Mouse (Mus musculus) limb, embryonic 12.5 days (tissue): ENCODE data around the gene Smad3. TPM values are rescaled to one million over a fixed set of nuclear protein-coding genes. Genes with fewer than 3 reads are reported as not detected.

Experiments used
- ATAC-seq: fragments of 200-750 bp; cut with Nextera tagmentation; 2 replicates; pipeline ENCODE4 v1.8.0; 2017; ENCODE audit warnings: low read depth, moderate TSS enrichment; ENCODE audit not compliant: insufficient number of reproducible peaks, insufficient read depth, low FRiP score, low TSS enrichment
- H3K27ac ChIP-seq: fragments of 300-500 bp; sonication (generic); 2 replicates; pipeline ENCODE4 v1.5.1; 2016; ENCODE audit warnings: mild to moderate bottlenecking, moderate library complexity
- H3K27me3 ChIP-seq: fragments of 300-500 bp; sonication (generic); 2 replicates; pipeline ENCODE4 v1.6.1; 2016; ENCODE audit warnings: mild to moderate bottlenecking, moderate library complexity
- H3K36me3 ChIP-seq: fragments of 300-500 bp; sonication (generic); 2 replicates; pipeline ENCODE4 v1.6.1; 2016; ENCODE audit warnings: mild to moderate bottlenecking, moderate library complexity
- H3K4me1 ChIP-seq: fragments of 300-500 bp; sonication (generic); replicated peaks from 2 replicates; pipeline ENCODE4 v1.6.1; 2016
- H3K4me2 ChIP-seq: fragments of 300-500 bp; sonication (generic); 2 replicates; pipeline ENCODE4 v1.6.1; 2016; ENCODE audit warnings: mild to moderate bottlenecking, moderate library complexity
- H3K4me3 ChIP-seq: fragments of 300-500 bp; sonication (generic); replicated peaks from 2 replicates; pipeline ENCODE4 v1.5.1; 2016; ENCODE audit warnings: mild to moderate bottlenecking
- H3K9ac ChIP-seq: fragments of 300-500 bp; sonication (generic); replicated peaks from 2 replicates; pipeline ENCODE4 v1.6.1; 2016; ENCODE audit warnings: mild to moderate bottlenecking, moderate library complexity
- H3K9me3 ChIP-seq: fragments of 300-500 bp; sonication (generic); 2 replicates; pipeline ENCODE4 v1.6.1; 2016; ENCODE audit warnings: mild to moderate bottlenecking, moderate library complexity
- WGBS: fragments of 180-500 bp; shearing (Covaris S2); methylation state at CpG from one replicate; pipeline ENCODE4 v1.1.7; 2016; 5-methylcytosine and 5-hydroxymethylcytosine counted together
- polyA plus RNA-seq: library from polyadenylated mRNA; unstranded; fragments of >200 nt; fragmentation: Nextera tagmentation; extraction: Ambion mirVana; gene quantifications from 2 replicates; pipeline ENCODE4 v1.2.1, GENCODE M21; 2016

Smad3 gene
- polyA plus RNA-seq, 1 experiment from 2014 or later: 39.9 TPM

GRCm38 (mm10) chr9:63647581-63648519, 109.9 kb downstream of the Smad3 start:
- no peak for ATAC-seq
- H3K4me3 ChIP-seq: no peak overlapping the region
- peaks cover 26% of the 10 kb centered on the region for H3K4me1 ChIP-seq
- H3K36me3 ChIP-seq: peaks cover 91% of the 10 kb centered on the region
- no peak overlapping the region for H3K9ac ChIP-seq
- 83% methylated on average over 9 of the region's 9 CpGs for WGBS
- H3K27me3 ChIP-seq: no peaks in the 10 kb centered on the region
- no peaks in the 10 kb centered on the region for H3K9me3 ChIP-seq
- peak overlapping the region; percentile 8; the same call in 1 of the 2 replicates for H3K27ac ChIP-seq
- H3K4me2 ChIP-seq: no peak overlapping the region

DNA sequence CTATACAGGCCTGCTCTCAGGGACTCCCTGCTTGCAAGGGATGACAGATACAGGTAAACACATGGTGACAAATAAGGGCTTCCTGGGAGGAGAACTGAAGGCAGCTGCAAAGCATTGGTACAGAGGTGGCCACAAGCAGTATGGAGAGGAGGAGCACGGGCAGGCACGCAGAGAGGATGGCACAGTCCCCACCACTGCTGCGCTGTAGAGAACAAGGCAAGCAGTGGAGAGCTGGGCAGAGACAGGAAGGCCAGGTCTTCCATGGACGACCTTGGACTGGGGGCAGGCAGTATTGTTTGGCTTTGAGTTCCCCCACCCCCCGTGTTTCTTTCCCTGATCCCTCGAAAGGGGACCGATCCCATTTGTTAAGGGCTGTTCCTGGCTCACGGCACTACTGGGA, 112.7 kb downstream of the Smad3 start:
- ATAC-seq: no peak
- Histone ChIP-seq H3K9ac (no peak overlapping the region), H3K4me1 (no peaks in the 10 kb centered on the region), H3K36me3 (peaks cover 80% of the 10 kb centered on the region), H3K4me3 (no peak overlapping the region), H3K4me2 (no peak overlapping the region), H3K9me3 (no peaks in the 10 kb centered on the region), H3K27ac (no peak overlapping the region), H3K27me3 (no peaks in the 10 kb centered on the region)
- WGBS: 83% methylated on average over 8 of the region's 8 CpGs

GRCm38 (mm10) chr9:63644011-63644410, 113.8 kb downstream of the Smad3 start:
- no peak overlapping the region for H3K4me2 ChIP-seq
- no peak overlapping the region for H3K4me3 ChIP-seq
- no peaks in the 10 kb centered on the region for H3K4me1 ChIP-seq
- no peaks in the 10 kb centered on the region for H3K9me3 ChIP-seq
- no peak overlapping the region for H3K27ac ChIP-seq
- 92% methylated on average over 6 of the region's 6 CpGs for WGBS
- ATAC-seq: no peak
- no peak overlapping the region for H3K9ac ChIP-seq
- no peaks in the 10 kb centered on the region for H3K27me3 ChIP-seq
- peaks cover 77% of the 10 kb centered on the region for H3K36me3 ChIP-seq

DNA sequence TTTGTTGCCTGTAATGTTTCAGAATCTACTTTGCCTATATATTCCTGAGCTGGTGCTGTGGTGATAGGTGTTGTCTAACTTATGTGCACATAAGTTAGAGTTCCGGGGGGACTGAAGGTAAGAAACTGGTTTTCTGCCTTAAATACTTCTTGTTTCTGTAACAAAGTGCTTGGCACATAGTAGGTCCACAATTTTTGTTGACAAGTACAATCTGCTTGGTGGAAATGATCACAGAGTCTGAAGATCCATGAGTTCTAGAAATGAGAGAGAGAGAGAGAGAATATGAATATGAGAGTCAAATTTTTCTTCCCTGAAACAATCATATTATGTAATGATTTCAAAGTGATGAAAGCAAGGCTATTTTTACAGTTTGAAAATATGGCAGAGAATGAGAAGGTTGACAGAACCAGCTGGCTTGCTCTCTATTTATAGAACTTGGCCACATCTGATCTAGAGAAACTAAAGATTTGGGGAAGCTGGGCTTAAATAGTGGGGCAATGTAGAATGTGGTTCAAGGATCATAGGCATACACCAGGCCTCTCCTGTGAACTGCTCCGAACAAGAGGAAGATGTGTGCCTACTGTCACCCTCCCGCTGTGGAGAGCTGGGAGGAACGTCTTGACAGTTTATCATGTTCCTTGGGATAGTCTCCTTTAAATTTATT, 115.7 kb downstream of the Smad3 start:
- ATAC-seq: no peak

GRCm38 (mm10) chr9:63636113-63636512, 121.7 kb downstream of the Smad3 start:
- 73% methylated on average over 7 of the region's 7 CpGs for WGBS
- no peaks in the 10 kb centered on the region for H3K27me3 ChIP-seq
- H3K36me3 ChIP-seq: peaks cover 50% of the 10 kb centered on the region
- H3K27ac ChIP-seq: no peak overlapping the region
- no peak overlapping the region for H3K9ac ChIP-seq
- ATAC-seq: no peak
- no peaks in the 10 kb centered on the region for H3K9me3 ChIP-seq
- H3K4me3 ChIP-seq: no peak overlapping the region
- no peaks in the 10 kb centered on the region for H3K4me1 ChIP-seq
- H3K4me2 ChIP-seq: no peak overlapping the region

More for the DNA sequence above, 115.7 kb downstream of the Smad3 start:
- Histone ChIP-seq H3K27me3 (no peaks in the 10 kb centered on the region), H3K36me3 (peaks cover 73% of the 10 kb centered on the region), H3K9me3 (no peaks in the 10 kb centered on the region), H3K4me1 (no peaks in the 10 kb centered on the region), H3K9ac (no peak overlapping the region), H3K4me3 (no peak overlapping the region), H3K27ac (no peak overlapping the region), H3K4me2 (no peak overlapping the region)
- WGBS: 96% methylated on average over 4 of the region's 4 CpGs

DNA sequence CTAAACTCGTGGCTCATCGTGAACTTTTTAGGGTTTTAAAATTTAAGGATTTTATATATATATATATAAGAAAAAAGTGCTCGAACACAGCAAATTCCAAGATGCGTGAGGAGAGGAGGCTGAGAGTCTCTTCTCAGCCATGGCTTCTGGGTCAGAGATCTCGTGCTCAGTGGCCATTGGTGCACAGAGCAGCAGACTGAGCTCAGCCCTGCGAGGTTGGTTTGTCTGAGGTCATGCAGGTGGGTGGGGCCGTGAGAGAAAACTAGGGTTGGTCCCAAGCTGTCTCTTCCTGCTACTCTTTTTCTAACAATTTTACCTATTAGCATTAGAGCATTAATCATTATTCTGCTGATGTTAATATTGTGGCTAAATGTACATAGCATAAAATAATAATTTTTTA, 124.5 kb downstream of the Smad3 start:
- H3K9me3 ChIP-seq: no peaks in the 10 kb centered on the region
- peaks cover 52% of the 10 kb centered on the region for H3K36me3 ChIP-seq
- no peak overlapping the region for H3K4me2 ChIP-seq
- H3K4me1 ChIP-seq: no peaks in the 10 kb centered on the region
- no peak for ATAC-seq
- no peak overlapping the region for H3K4me3 ChIP-seq
- no peak overlapping the region for H3K27ac ChIP-seq
- no peak overlapping the region for H3K9ac ChIP-seq
- H3K27me3 ChIP-seq: no peaks in the 10 kb centered on the region
- 90% methylated on average over 7 of the region's 7 CpGs for WGBS

GRCm38 (mm10) chr9:63632924-63633323, 124.9 kb downstream of the Smad3 start:
- ATAC-seq: no peak
- Histone ChIP-seq H3K4me3 (no peak overlapping the region), H3K36me3 (peaks cover 51% of the 10 kb centered on the region), H3K27me3 (no peaks in the 10 kb centered on the region), H3K9me3 (no peaks in the 10 kb centered on the region), H3K4me1 (no peaks in the 10 kb centered on the region), H3K9ac (no peak overlapping the region), H3K4me2 (no peak overlapping the region), H3K27ac (no peak overlapping the region)
- 85% methylated on average over 11 of the region's 11 CpGs for WGBS

- ATAC-seq: no peak
- Histone ChIP-seq H3K9me3 (no peaks in the 10 kb centered on the region), H3K9ac (no peak overlapping the region), H3K36me3 (peaks cover 42% of the 10 kb centered on the region), H3K27ac (no peak overlapping the region), H3K4me3 (no peak overlapping the region), H3K27me3 (no peaks in the 10 kb centered on the region), H3K4me2 (no peak overlapping the region), H3K4me1 (no peaks in the 10 kb centered on the region)
- 94% methylated on average over 4 of the region's 4 CpGs for WGBS
Measured at GRCm38 (mm10) chr9:63632045-63632444, 125.7 kb downstream of the Smad3 start.

DNA sequence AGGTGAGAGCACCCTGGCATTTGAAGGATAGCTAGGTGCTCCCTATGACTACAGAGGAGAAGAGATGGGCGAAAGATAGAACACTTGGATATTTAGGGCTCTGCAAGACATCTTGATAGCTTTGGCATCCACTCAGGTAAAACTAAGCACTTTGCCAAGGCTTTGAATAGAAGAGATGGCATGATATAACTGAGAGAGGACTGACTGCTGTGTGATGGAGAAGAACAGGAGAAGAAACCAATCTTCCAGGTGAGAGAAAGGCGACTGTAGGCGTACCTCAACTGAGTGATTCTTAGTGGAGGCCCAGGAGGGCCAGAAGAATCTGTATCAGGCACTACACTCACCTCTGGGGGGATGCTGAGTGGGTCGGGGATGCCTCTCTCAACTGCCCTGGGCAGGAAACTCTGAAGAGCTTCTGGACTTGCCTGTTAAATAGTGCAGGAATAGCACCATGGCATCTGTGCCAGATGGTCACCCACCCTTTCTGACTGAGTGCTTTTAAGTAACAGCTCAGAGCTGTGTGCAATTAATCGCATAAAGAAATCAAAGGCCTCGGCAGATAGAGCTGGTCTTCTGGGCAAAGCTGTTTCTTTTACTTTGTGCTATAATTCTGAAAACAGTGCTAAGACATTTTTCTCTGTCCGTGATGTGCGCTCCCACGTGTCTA, 132.6 kb downstream of the Smad3 start:
- Histone ChIP-seq H3K4me3 (no peak overlapping the region), H3K27me3 (no peaks in the 10 kb centered on the region), H3K4me2 (no peak overlapping the region), H3K27ac (no peak overlapping the region), H3K36me3 (peaks cover 45% of the 10 kb centered on the region), H3K4me1 (peaks cover 8% of the 10 kb centered on the region), H3K9ac (no peak overlapping the region), H3K9me3 (no peaks in the 10 kb centered on the region)
- WGBS: 88% methylated on average over 9 of the region's 9 CpGs
- no peak for ATAC-seq

GRCm38 (mm10) chr9:63623895-63624569, 133.8 kb downstream of the Smad3 start:
- no peak overlapping the region for H3K4me2 ChIP-seq
- H3K36me3 ChIP-seq: peaks cover 39% of the 10 kb centered on the region
- no peaks in the 10 kb centered on the region for H3K27me3 ChIP-seq
- H3K4me1 ChIP-seq: peaks cover 8% of the 10 kb centered on the region
- ATAC-seq: no peak
- WGBS: 62% methylated on average over 15 of the region's 15 CpGs
- no peak overlapping the region for H3K4me3 ChIP-seq
- H3K9ac ChIP-seq: no peak overlapping the region
- H3K9me3 ChIP-seq: no peaks in the 10 kb centered on the region
- H3K27ac ChIP-seq: no peak overlapping the region

GRCm38 (mm10) chr9:63617967-63618366, 139.8 kb downstream of the Smad3 start:
- ATAC-seq: no peak
- WGBS: 87% methylated on average over 2 of the region's 2 CpGs
- H3K27ac ChIP-seq: no peak overlapping the region
- peaks cover 22% of the 10 kb centered on the region for H3K4me1 ChIP-seq
- no peaks in the 10 kb centered on the region for H3K9me3 ChIP-seq
- H3K36me3 ChIP-seq: peaks cover 48% of the 10 kb centered on the region
- no peak overlapping the region for H3K4me2 ChIP-seq
- no peaks in the 10 kb centered on the region for H3K27me3 ChIP-seq
- no peak overlapping the region for H3K9ac ChIP-seq
- no peak overlapping the region for H3K4me3 ChIP-seq
